Mouse (Mus musculus) forebrain, postnatal 0 days (tissue): ENCODE measurements at regions not wholly inside any gene's neighbourhood (a gene's known extent, or its start where the extent isn't known, plus 50 kb on each side); places are given as distances from the start of the nearest gene placed in this dataset.

Experiments used
- ATAC-seq: fragments of 200-750 bp; cut with Nextera tagmentation; 2 replicates; pipeline ENCODE4 v1.8.0; 2017; ENCODE audit warnings: mild to moderate bottlenecking, moderate library complexity
- DNase-seq: peaks from one replicate; pipeline ENCODE4 v3.0.0-alpha.2; 2015
- H3K27ac ChIP-seq: fragments of 300-500 bp; sonication (generic); 2 replicates; pipeline ENCODE4 v1.5.1; 2014; ENCODE audit warnings: low read depth, mild to moderate bottlenecking, antibody characterized with exemption, low read length, moderate library complexity, mixed read lengths
- H3K27me3 ChIP-seq: fragments of 300-500 bp; sonication (generic); 2 replicates; pipeline ENCODE4 v1.6.1; 2014; ENCODE audit warnings: mild to moderate bottlenecking, low read length, mixed read lengths; ENCODE audit not compliant: insufficient read depth
- H3K36me3 ChIP-seq: fragments of 300-500 bp; sonication (generic); 2 replicates; pipeline ENCODE4 v1.6.1; 2014; ENCODE audit warnings: mild to moderate bottlenecking, moderate library complexity; ENCODE audit not compliant: insufficient read depth
- H3K4me1 ChIP-seq: fragments of 300-500 bp; sonication (generic); 2 replicates; pipeline ENCODE4 v1.6.1; 2014; ENCODE audit warnings: antibody characterized with exemption; ENCODE audit not compliant: insufficient read depth
- H3K4me2 ChIP-seq: fragments of 300-500 bp; sonication (generic); 2 replicates; pipeline ENCODE4 v1.6.1; 2014; ENCODE audit warnings: low read depth, mild to moderate bottlenecking, moderate library complexity
- H3K4me3 ChIP-seq: fragments of 300-500 bp; sonication (generic); 2 replicates; pipeline ENCODE4 v1.5.1; 2014; ENCODE audit warnings: low read depth, low read length, mixed read lengths
- H3K9ac ChIP-seq: fragments of 300-500 bp; sonication (generic); 2 replicates; pipeline ENCODE4 v1.6.1; 2014; ENCODE audit warnings: mild to moderate bottlenecking
- H3K9me3 ChIP-seq: fragments of 300-500 bp; sonication (generic); 2 replicates; pipeline ENCODE4 v1.6.1; 2016; ENCODE audit warnings: low read length
- CTCF ChIP-seq: sonication (generic); IDR thresholded peaks from 2 replicates; pipeline ENCODE4 v1.5.1; 2016; ENCODE audit warnings: antibody characterized with exemption, control low read depth, low read depth
- WGBS: fragments of 180-500 bp; shearing (Covaris S2); extraction: QIAGEN DNeasy Blood & Tissue Kit; methylation state at CpG from one replicate; pipeline ENCODE4 v1.1.7; 2014; 5-methylcytosine and 5-hydroxymethylcytosine counted together

DNA sequence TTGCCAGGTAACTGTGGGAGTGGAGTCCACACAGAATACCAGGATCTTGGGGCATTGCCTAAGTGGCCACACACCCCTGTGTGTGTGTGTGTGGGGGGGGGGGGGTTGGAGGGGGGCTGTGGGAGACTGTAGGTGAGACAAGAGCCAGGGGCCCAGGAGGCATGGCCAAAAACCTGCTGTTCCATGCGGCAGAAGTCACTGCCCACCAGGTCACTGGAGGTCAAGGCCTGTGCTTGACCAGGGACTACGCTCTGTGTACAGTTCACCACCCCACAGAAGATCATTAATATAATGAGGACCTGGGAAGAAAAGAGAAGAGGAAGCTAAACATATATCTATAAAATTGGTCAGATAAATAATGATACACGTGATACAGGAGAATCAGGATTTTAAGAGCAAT is 889.5 kb downstream of the Ankrd7 start:
- Histone ChIP-seq H3K27ac (no peak overlapping the region), H3K4me1 (no peaks in the 10 kb centered on the region), H3K4me3 (no peak overlapping the region), H3K27me3 (no peaks in the 10 kb centered on the region), H3K36me3 (no peaks in the 10 kb centered on the region), H3K4me2 (no peak overlapping the region), H3K9me3 (no peaks in the 10 kb centered on the region), H3K9ac (no peak overlapping the region)
- 94% methylated on average over 3 of the region's 3 CpGs for WGBS
- ATAC-seq (no peak), DNase-seq (no peak)
- TF ChIP-seq CTCF, result no peak

DNA sequence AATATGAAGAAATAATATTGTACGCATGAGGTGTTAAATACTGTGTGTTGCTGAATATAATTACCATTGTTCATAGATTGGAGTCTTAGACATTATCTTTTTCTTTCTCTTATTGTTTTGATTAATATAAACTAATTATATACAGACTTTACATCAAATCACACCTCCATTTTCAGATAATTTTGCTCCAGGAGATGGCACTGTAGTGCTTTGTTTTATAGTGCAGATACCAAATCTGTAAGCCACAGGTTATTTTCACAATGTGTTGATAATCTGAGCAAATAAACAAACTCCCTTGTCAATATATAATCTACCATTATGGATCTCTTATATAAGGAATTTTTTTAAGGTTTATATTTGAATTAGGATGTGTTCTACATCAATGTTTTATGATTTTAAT is 899.3 kb downstream of the Ankrd7 start:
- Histone ChIP-seq H3K27ac (no peak overlapping the region), H3K9ac (no peak overlapping the region), H3K4me3 (no peak overlapping the region), H3K27me3 (no peaks in the 10 kb centered on the region), H3K9me3 (no peaks in the 10 kb centered on the region), H3K36me3 (no peaks in the 10 kb centered on the region), H3K4me2 (no peak overlapping the region), H3K4me1 (no peaks in the 10 kb centered on the region)
- 90% methylated on average over 1 of the region's 1 CpGs for WGBS
- no peak for ATAC-seq
- peak; percentile 39 for TF ChIP-seq CTCF
- DNase-seq, result peak; percentile 50
